Mouse (Mus musculus) myocyte (in vitro differentiated cells): Measurements from ENCODE around the gene Gucy2d. TPM values are rescaled to one million over a fixed set of nuclear protein-coding genes. Genes with fewer than 3 reads are reported as not detected.
A peak's percentile ranks its signal among the peaks of the same experiment; 100 is the strongest.

Experiments
- H3K27me3 ChIP-seq: one replicate; pipeline ENCODE4 v1.6.1; 2011; ENCODE audit not compliant: control insufficient read depth, insufficient read depth, insufficient read length
- H3K36me3 ChIP-seq: one replicate; pipeline ENCODE4 v1.6.1; 2011; ENCODE audit not compliant: control insufficient read depth, insufficient read depth
- H3K4me2 ChIP-seq: one replicate; pipeline ENCODE4 v1.6.1; 2011; ENCODE audit warnings: low read depth, control low read depth
- H3K4me3 ChIP-seq: one replicate; pipeline ENCODE4 v1.5.1; 2011; ENCODE audit warnings: mild to moderate bottlenecking, control low read depth, moderate library complexity
- H3K79me2 ChIP-seq: one replicate; pipeline ENCODE4 v1.6.1; 2011; ENCODE audit not compliant: control insufficient read depth, insufficient read depth
- H3ac ChIP-seq: one replicate; pipeline ENCODE4 v1.6.1; 2011; ENCODE audit not compliant: control insufficient read depth, insufficient read length
- CEBPB ChIP-seq: IDR thresholded peaks from 2 replicates; pipeline ENCODE4 v1.6.1; 2011; ENCODE audit warnings: mild to moderate bottlenecking, moderate library complexity; ENCODE audit not compliant: poor library complexity, insufficient read depth, severe bottlenecking
- E2F4 ChIP-seq: IDR thresholded peaks from one replicate; pipeline ENCODE4 v1.6.1; 2011; ENCODE audit warnings: mild to moderate bottlenecking, control low read depth, moderate library complexity; ENCODE audit not compliant: insufficient read depth
- MAX ChIP-seq: IDR thresholded peaks from one replicate; pipeline ENCODE4 v1.6.1; 2011; ENCODE audit warnings: low read depth, mild to moderate bottlenecking, control low read depth
- MYOD1 ChIP-seq, 3 experiments: IDR thresholded peaks; one replicate each; pipeline ENCODE4 v1.6.1; 2011; ENCODE audit warnings: control low read depth in 2 of 3, low read depth in 2 of 3, mild to moderate bottlenecking in 2 of 3, moderate library complexity in 1 of 3; ENCODE audit not compliant: insufficient read length in 2 of 3, control insufficient read depth in 1 of 3
- MYOG ChIP-seq, 3 experiments: IDR thresholded peaks; one replicate each; pipeline ENCODE4 v1.6.1; 2011; ENCODE audit warnings: control low read depth in 2 of 3, low read depth in 2 of 3, mild to moderate bottlenecking in 2 of 3; ENCODE audit not compliant: insufficient read length in 2 of 3, control insufficient read depth in 1 of 3, insufficient read depth in 1 of 3
- POLR2A ChIP-seq: IDR thresholded peaks from one replicate; pipeline ENCODE4 v1.6.1; 2011; ENCODE audit warnings: low read depth, mild to moderate bottlenecking, control low read depth, moderate library complexity; ENCODE audit not compliant: insufficient read length
- POLR2AphosphoS2 ChIP-seq: IDR thresholded peaks from one replicate; pipeline ENCODE4 v1.6.1; 2011; ENCODE audit warnings: low read depth, control low read depth; ENCODE audit not compliant: insufficient read length
- REST ChIP-seq: IDR thresholded peaks from one replicate; pipeline ENCODE4 v1.6.1; 2011; ENCODE audit warnings: mild to moderate bottlenecking, control low read depth, moderate library complexity; ENCODE audit not compliant: insufficient read depth, insufficient read length
- SRF ChIP-seq: IDR thresholded peaks from one replicate; pipeline ENCODE4 v1.6.1; 2011; ENCODE audit warnings: low read depth; ENCODE audit not compliant: control insufficient read depth, insufficient read length
- TCF12 ChIP-seq: IDR thresholded peaks from one replicate; pipeline ENCODE4 v1.6.1; 2011; ENCODE audit warnings: mild to moderate bottlenecking, control low read depth; ENCODE audit not compliant: poor library complexity, insufficient read depth, severe bottlenecking
- TCF3 ChIP-seq: IDR thresholded peaks from one replicate; pipeline ENCODE4 v1.6.1; 2011; ENCODE audit warnings: low read depth, control low read depth; ENCODE audit not compliant: insufficient read length
- USF1 ChIP-seq: IDR thresholded peaks from one replicate; pipeline ENCODE4 v1.6.1; 2011; ENCODE audit warnings: low read depth, mild to moderate bottlenecking, control low read depth, moderate library complexity
- polyA plus RNA-seq: library from polyadenylated mRNA; unstranded; fragments of >200 nt; fragmentation: generic; extraction: Trizol; gene quantifications from one replicate; pipeline ENCODE4 v1.2.1, GENCODE M21; 2012; ENCODE audit warnings: missing spikeins

Gucy2d gene
- polyA plus RNA-seq, 1 experiment: not detected

GRCm38 (mm10) chr7:98489131-98489530, 48.9 kb downstream of the Gucy2d start, which contains the start of gene Lrrc32:
Gene Lrrc32 (plus strand): TSS chr7:98489283.
- no peak within 1 kb of the TSS for H3K4me3 ChIP-seq
- TF ChIP-seq REST (no peak), MAX (no peak)

GRCm38 (mm10) chr7:98489623-98490084, 49.4 kb downstream of the Gucy2d start:
- Histone ChIP-seq H3K79me2 (no peaks in the 10 kb centered on the region), H3ac (no peak overlapping the region), H3K4me2 (peak overlapping the region; percentile 42), H3K4me3 (no peak overlapping the region), H3K36me3 (no peaks in the 10 kb centered on the region), H3K27me3 (no peaks in the 10 kb centered on the region)
- TF ChIP-seq TCF12: no peak
- TF ChIP-seq MYOD1 (IDR thresholded peaks at IDR 0.05; ENCODE audit: control insufficient read depth in 1 of 3, insufficient read length in 2 of 3, low read depth in 2 of 3): no peak
- TF ChIP-seq USF1: no peak
- TF ChIP-seq MYOG (IDR thresholded peaks at IDR 0.05; ENCODE audit: control insufficient read depth in 1 of 3, insufficient read depth in 1 of 3, insufficient read length in 2 of 3, low read depth in 2 of 3): no peak
- TF ChIP-seq E2F4: no peak
- no peak for TF ChIP-seq TCF3
- no peak for TF ChIP-seq REST
- no peak for TF ChIP-seq SRF
- TF ChIP-seq MAX: no peak
- no peak for TF ChIP-seq POLR2A
- no peak for TF ChIP-seq POLR2AphosphoS2
- no peak for TF ChIP-seq CEBPB

More at GRCm38 (mm10) chr7:98489131-98489530, 48.9 kb downstream of the Gucy2d start, which contains the start of gene Lrrc32:
- no peak within 1 kb of the TSS for H3ac ChIP-seq
- no peaks in the 10 kb centered on the region for H3K27me3 ChIP-seq
- H3K36me3 ChIP-seq: no peaks in the 10 kb centered on the region
- no peaks in the 10 kb centered on the region for H3K79me2 ChIP-seq
- peak within 1 kb of the TSS; percentile 42 for H3K4me2 ChIP-seq

DNA sequence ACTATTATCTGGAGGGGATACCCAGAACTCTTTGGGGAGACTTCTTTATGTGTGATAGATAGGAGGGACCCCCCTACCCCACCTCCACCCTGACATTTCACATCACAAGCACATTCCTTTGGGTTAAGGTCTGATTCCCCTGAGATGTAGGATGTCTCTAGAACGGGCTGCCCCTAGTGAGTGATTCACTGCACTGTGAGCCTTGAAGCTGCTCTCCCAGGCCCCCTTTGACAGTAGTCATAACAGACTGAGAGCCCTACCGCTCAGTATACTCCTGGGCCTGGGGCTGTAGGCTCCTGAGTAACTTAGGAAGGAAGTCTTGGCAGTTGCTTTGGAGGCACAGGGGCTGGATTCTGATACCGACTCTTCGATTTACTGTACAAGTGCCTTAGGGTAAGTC, 50.1 kb downstream of the Gucy2d start:
- Histone ChIP-seq H3K27me3 (no peaks in the 10 kb centered on the region), H3K4me2 (peak overlapping the region; percentile 42), H3ac (no peak overlapping the region), H3K36me3 (no peaks in the 10 kb centered on the region), H3K79me2 (no peaks in the 10 kb centered on the region), H3K4me3 (no peak overlapping the region)
- TF ChIP-seq MAX: no peak
- no peak for TF ChIP-seq MYOG (IDR thresholded peaks at IDR 0.05; ENCODE audit: control insufficient read depth in 1 of 3, insufficient read depth in 1 of 3, insufficient read length in 2 of 3, low read depth in 2 of 3)
- no peak for TF ChIP-seq TCF12
- no peak for TF ChIP-seq USF1
- TF ChIP-seq CEBPB: no peak
- TF ChIP-seq MYOD1 (IDR thresholded peaks at IDR 0.05; ENCODE audit: control insufficient read depth in 1 of 3, insufficient read length in 2 of 3, low read depth in 2 of 3): no peak
- TF ChIP-seq POLR2AphosphoS2: no peak
- no peak for TF ChIP-seq POLR2A
- TF ChIP-seq TCF3: no peak
- TF ChIP-seq E2F4: no peak
- no peak for TF ChIP-seq REST
- no peak for TF ChIP-seq SRF

DNA sequence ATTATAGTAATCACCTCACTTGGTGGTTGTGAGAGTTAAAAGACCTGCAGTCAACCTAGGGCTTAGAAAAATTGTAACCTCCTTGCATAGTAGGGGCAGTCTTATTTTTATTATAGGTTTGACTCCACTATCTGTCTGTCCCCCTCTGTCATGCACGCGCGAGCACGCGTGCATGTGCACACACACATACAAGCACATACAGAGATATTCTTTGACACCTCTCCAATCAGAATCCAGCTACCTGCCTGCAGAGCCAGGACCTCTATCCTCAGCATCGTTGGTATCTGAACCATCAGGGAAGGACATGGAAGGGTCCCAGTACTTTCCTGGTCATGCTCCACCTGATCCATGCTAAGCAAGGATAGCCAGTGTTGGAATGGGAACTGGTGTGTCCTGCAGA, 50.7 kb downstream of the Gucy2d start:
- Histone ChIP-seq H3K27me3 (no peaks in the 10 kb centered on the region), H3ac (no peak overlapping the region), H3K36me3 (no peaks in the 10 kb centered on the region), H3K4me2 (no peak overlapping the region), H3K4me3 (no peak overlapping the region), H3K79me2 (no peaks in the 10 kb centered on the region)
- TF ChIP-seq MYOG (IDR thresholded peaks at IDR 0.05; ENCODE audit: control insufficient read depth in 1 of 3, insufficient read depth in 1 of 3, insufficient read length in 2 of 3, low read depth in 2 of 3) (no peak), MYOD1 (IDR thresholded peaks at IDR 0.05; ENCODE audit: control insufficient read depth in 1 of 3, insufficient read length in 2 of 3, low read depth in 2 of 3) (no peak), TCF12 (no peak), POLR2AphosphoS2 (no peak), CEBPB (no peak), MAX (no peak), E2F4 (no peak)

- Histone ChIP-seq H3K36me3 (no peaks in the 10 kb centered on the region), H3K27me3 (no peaks in the 10 kb centered on the region), H3K79me2 (no peaks in the 10 kb centered on the region), H3K4me3 (no peak overlapping the region), H3K4me2 (no peak overlapping the region), H3ac (no peak overlapping the region)
- TF ChIP-seq E2F4 (no peak), MYOD1 (IDR thresholded peaks at IDR 0.05; ENCODE audit: control insufficient read depth in 1 of 3, insufficient read length in 2 of 3, low read depth in 2 of 3) (no peak), CEBPB (no peak), MAX (no peak), POLR2A (no peak), POLR2AphosphoS2 (no peak), USF1 (no peak), SRF (no peak), TCF12 (no peak), REST (no peak), MYOG (IDR thresholded peaks at IDR 0.05; ENCODE audit: control insufficient read depth in 1 of 3, insufficient read depth in 1 of 3, insufficient read length in 2 of 3, low read depth in 2 of 3) (no peak), TCF3 (no peak)
Measured at GRCm38 (mm10) chr7:98491451-98492200, 51.4 kb downstream of the Gucy2d start.
